Mouse (Mus musculus) liver, embryonic 15.5 days (tissue): ENCODE measurements around the gene Cdr2l. TPM values are rescaled to one million over a fixed set of nuclear protein-coding genes. Genes with fewer than 3 reads are reported as not detected.

Source experiments
- ATAC-seq: fragments of 200-750 bp; cut with Nextera tagmentation; 2 replicates; pipeline ENCODE4 v1.8.0; 2017; ENCODE audit warnings: moderate number of reproducible peaks, mild to moderate bottlenecking, moderate library complexity; ENCODE audit not compliant: insufficient read depth
- H3K27ac ChIP-seq: fragments of 300-500 bp; sonication (generic); replicated peaks from 2 replicates; pipeline ENCODE4 v1.5.1; 2015; ENCODE audit warnings: mild to moderate bottlenecking, inconsistent platforms
- H3K27me3 ChIP-seq: fragments of 300-500 bp; sonication (generic); 2 replicates; pipeline ENCODE4 v1.6.1; 2015; ENCODE audit warnings: mild to moderate bottlenecking, inconsistent platforms
- H3K36me3 ChIP-seq: fragments of 300-500 bp; sonication (generic); replicated peaks from 2 replicates; pipeline ENCODE4 v1.6.1; 2015; ENCODE audit warnings: moderate library complexity, mild to moderate bottlenecking, inconsistent platforms
- H3K4me1 ChIP-seq: fragments of 300-500 bp; sonication (generic); replicated peaks from 2 replicates; pipeline ENCODE4 v1.6.1; 2015; ENCODE audit warnings: inconsistent platforms
- H3K4me2 ChIP-seq: fragments of 300-500 bp; sonication (generic); 2 replicates; pipeline ENCODE4 v1.6.1; 2015; ENCODE audit warnings: moderate library complexity, mild to moderate bottlenecking, inconsistent platforms
- H3K4me3 ChIP-seq: fragments of 300-500 bp; sonication (generic); replicated peaks from 2 replicates; pipeline ENCODE4 v1.5.1; 2015; ENCODE audit warnings: mild to moderate bottlenecking, inconsistent platforms
- H3K9ac ChIP-seq: fragments of 300-500 bp; sonication (generic); 2 replicates; pipeline ENCODE4 v1.6.1; 2015; ENCODE audit warnings: moderate library complexity, mild to moderate bottlenecking, inconsistent platforms
- H3K9me3 ChIP-seq: fragments of 300-500 bp; sonication (generic); replicated peaks from 2 replicates; pipeline ENCODE4 v1.6.1; 2016; ENCODE audit warnings: inconsistent platforms
- WGBS: fragments of 180-500 bp; shearing (Covaris S2); methylation state at CpG from one replicate; pipeline ENCODE4 v1.1.7; 2015; ENCODE audit warnings: mixed read lengths; ENCODE audit not compliant: insufficient replicate concordance; 5-methylcytosine and 5-hydroxymethylcytosine counted together
- polyA plus RNA-seq: library from polyadenylated mRNA; unstranded; fragments of >200 nt; fragmentation: Nextera tagmentation; extraction: Ambion mirVana; gene quantifications from 2 replicates; pipeline ENCODE4 v1.2.1, GENCODE M21; 2015

Cdr2l gene
- polyA plus RNA-seq, 1 experiment from 2014 or later, result 1.2 TPM

DNA sequence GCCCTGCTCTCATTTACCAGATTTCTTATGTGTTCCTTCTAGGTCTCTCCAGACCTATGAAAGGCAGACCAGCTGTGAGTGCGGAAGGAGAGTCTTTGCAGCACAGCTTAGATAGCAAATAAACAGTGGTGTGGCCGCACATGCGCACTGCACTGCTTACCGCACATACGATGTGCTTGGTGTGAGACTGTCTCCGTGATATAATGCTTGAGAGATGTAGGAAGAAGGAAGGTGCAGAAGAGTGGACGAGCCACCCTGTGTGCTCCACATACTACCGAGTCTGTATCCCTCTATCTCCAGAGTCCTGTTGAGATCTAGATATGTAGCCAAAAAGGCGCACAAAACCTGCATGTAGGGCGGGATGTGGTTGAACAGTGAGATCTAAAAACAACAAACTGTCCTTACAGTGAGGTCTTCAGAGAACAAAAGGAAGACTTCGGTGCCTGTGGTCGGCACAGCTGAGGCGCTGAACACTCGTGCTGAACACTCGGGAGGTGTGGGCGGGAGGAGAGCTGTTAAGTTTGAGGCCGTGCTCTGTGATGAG is 25.2 kb downstream of the Cdr2l start:
- H3K4me2 ChIP-seq, result no peak overlapping the region
- H3K27me3 ChIP-seq, result no peaks in the 10 kb centered on the region
- H3K4me1 ChIP-seq, result peaks cover 37% of the 10 kb centered on the region
- no peak for ATAC-seq
- no peaks in the 10 kb centered on the region for H3K9me3 ChIP-seq
- WGBS, result 82% methylated on average over 17 of the region's 17 CpGs
- H3K4me3 ChIP-seq, result no peak overlapping the region
- no peak overlapping the region for H3K27ac ChIP-seq
- H3K9ac ChIP-seq, result no peak overlapping the region
- H3K36me3 ChIP-seq, result peaks cover 44% of the 10 kb centered on the region

GRCm38 (mm10) chr11:115408266-115408920 is 26.7 kb downstream of the Cdr2l start:
- Histone ChIP-seq H3K27ac (peak overlapping the region; percentile 33; the same call in 1 of the 2 replicates), H3K9ac (no peak overlapping the region), H3K9me3 (no peaks in the 10 kb centered on the region), H3K27me3 (no peaks in the 10 kb centered on the region), H3K36me3 (peaks cover 44% of the 10 kb centered on the region), H3K4me3 (no peak overlapping the region), H3K4me2 (no peak overlapping the region), H3K4me1 (peaks cover 47% of the 10 kb centered on the region)
- ATAC-seq, result no peak
- WGBS, result 53% methylated on average over 6 of the region's 6 CpGs

DNA sequence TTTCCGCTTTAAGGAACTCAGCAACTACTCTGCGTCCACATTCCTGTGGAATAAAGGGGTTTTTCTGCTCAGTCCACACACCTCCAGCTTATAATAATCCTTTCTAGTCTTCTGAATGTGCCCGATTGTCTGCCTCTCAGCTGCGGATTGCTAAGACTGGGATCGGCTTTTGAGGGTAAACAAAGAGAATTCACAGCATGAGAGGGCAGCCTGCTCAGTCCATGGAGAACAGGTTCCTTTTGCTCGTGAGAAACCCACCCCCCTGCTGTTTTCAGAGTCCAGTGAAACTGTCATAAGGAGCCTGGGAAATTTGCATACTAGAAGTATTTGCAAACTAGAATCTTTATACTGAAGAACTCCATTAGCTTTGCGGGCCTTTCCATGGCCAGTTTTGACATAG is 27.8 kb downstream of the Cdr2l start:
- no peak overlapping the region for H3K4me3 ChIP-seq
- no peaks in the 10 kb centered on the region for H3K9me3 ChIP-seq
- ATAC-seq, result no peak
- 83% methylated on average over 7 of the region's 7 CpGs for WGBS
- no peak overlapping the region for H3K27ac ChIP-seq
- H3K4me1 ChIP-seq, result peaks cover 46% of the 10 kb centered on the region
- H3K36me3 ChIP-seq, result peaks cover 44% of the 10 kb centered on the region
- H3K4me2 ChIP-seq, result no peak overlapping the region
- H3K27me3 ChIP-seq, result no peaks in the 10 kb centered on the region
- no peak overlapping the region for H3K9ac ChIP-seq

DNA sequence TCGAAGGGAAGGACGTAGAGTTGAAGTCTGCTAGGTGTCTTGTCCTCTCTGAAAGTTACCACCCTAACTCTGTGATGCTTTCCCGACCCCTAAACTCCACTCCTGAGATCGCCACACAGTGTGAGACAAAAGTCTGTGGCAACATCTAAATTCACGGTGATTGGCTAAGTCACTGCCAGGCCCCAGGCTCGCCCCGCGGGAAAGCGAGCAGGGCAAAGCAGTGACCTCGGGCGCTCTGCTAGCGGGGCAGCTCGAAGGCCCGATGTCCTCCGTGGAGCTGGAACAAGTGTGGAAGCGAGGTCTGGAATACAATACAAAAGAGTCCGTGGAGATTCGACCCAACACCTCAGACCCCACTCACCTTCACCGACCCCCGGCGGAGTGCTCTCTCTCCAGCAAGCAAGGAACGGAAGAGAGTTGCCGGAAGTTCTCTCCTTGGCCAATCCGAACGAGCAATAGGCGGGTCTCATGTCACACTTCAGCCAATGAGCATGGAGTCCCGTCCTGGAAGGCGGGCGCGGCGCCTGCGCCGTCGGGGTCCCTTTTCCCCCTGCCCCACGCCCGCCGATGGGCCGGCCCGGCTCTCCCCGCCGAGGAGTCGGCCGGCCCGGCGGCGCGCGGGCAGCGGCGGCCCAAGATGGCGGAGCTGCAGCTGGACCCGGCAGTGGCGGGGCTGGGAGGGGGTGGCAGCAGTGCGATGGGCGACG is 38.0 kb downstream of the Cdr2l start, which contains the start of the genes Atp5h and Kctd2:
Gene Atp5h (minus strand): TSS at position 432 of the 707 bp plus-strand sequence.
Gene Kctd2 (plus strand): TSS at position 598 of the 707 bp plus-strand sequence.
- peaks cover 42% of the 10 kb centered on the region for H3K36me3 ChIP-seq
- WGBS, result under 1% methylated on average over 56 of the region's 56 CpGs
- no peaks in the 10 kb centered on the region for H3K9me3 ChIP-seq
- H3K4me2 ChIP-seq, result peak within 1 kb of the TSS; percentile 99
- ATAC-seq, result peak; percentile 97
- peak within 1 kb of the TSS; percentile 96 for H3K4me3 ChIP-seq
- H3K27ac ChIP-seq, result peak within 1 kb of the TSS; percentile 83
- peaks cover 45% of the 10 kb centered on the region for H3K4me1 ChIP-seq
- no peaks in the 10 kb centered on the region for H3K27me3 ChIP-seq
- peak within 1 kb of the TSS; percentile 96 for H3K9ac ChIP-seq

DNA sequence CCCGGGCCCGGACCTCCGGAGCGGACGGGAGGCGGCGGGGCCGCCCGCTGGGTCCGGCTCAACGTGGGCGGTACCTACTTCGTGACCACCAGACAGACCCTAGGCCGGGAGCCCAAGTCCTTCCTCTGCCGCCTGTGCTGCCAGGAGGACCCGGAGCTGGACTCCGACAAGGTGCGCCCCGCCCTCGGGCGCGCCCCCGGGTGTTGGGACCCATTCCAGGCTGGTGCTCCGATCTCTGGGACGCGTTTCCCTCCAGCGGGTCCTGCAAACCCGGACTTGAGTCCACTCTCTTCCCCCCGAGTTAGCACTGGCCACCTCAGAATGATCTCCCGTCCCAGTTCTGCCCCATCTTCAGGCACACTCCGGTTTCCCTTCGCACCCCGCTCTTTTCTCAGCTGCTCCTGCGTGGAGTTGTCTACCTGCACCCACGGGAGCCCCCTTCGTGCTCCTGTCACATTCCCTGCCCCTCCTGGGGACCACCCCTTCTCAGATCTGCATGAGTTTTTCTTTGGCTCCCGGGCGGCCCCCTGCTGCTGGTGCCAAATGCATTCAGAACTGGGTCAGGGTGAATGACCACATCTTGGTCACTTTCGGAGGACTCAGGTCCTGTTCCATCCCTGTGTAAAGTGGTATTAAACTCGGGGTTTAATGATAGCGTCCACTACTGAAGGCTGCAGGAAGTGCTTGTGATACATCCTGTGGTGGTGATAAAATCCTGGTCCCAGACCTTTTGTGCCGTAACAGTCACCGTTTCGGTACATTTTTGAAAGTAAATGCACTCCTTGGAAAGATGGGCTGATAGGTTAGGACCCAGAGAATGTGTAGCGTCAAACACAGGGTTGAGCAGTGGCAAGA is 38.8 kb downstream of the Cdr2l start:
- peaks cover 36% of the 10 kb centered on the region for H3K36me3 ChIP-seq
- H3K27me3 ChIP-seq, result no peaks in the 10 kb centered on the region
- peak overlapping the region; percentile 96 for H3K9ac ChIP-seq
- H3K4me2 ChIP-seq, result peak overlapping the region; percentile 99
- peak overlapping the region; percentile 96 for H3K4me3 ChIP-seq
- ATAC-seq, result peak; percentile 72
- peak overlapping the region; percentile 83 for H3K27ac ChIP-seq
- H3K4me1 ChIP-seq, result peaks cover 45% of the 10 kb centered on the region
- WGBS, result 1% methylated on average over 45 of the region's 45 CpGs
- no peaks in the 10 kb centered on the region for H3K9me3 ChIP-seq

DNA sequence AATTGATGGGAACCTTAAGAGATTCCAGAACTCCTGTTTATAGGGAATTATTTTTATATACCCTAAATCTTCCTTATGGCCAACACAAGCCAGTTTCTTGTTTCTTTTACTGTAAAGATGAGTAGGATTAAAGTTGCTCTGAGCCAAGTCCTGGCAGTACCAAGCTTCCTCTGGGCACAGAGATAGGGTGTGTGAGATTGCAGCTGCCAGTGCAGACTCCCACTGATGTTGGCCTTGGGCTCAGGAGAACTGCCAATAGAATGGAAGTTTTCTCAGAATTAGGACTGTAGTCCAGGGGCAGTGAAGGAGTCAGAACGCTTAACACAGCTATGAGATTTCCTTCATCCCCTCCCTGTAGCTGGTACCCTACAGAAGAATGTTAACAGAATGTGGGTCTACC is 39.6 kb downstream of the Cdr2l start:
- Histone ChIP-seq H3K9ac (no peak overlapping the region), H3K9me3 (no peaks in the 10 kb centered on the region), H3K36me3 (peaks cover 35% of the 10 kb centered on the region), H3K4me2 (peak overlapping the region; percentile 99), H3K4me1 (peaks cover 45% of the 10 kb centered on the region), H3K27me3 (no peaks in the 10 kb centered on the region), H3K4me3 (peak overlapping the region; percentile 96), H3K27ac (no peak overlapping the region)
- no peak for ATAC-seq
- 63% methylated on average over 1 of the region's 1 CpGs for WGBS

GRCm38 (mm10) chr11:115421972-115422371 is 40.3 kb downstream of the Cdr2l start:
- WGBS, result 86% methylated on average over 16 of the region's 16 CpGs
- no peaks in the 10 kb centered on the region for H3K27me3 ChIP-seq
- H3K9me3 ChIP-seq, result no peaks in the 10 kb centered on the region
- H3K36me3 ChIP-seq, result peaks cover 35% of the 10 kb centered on the region
- H3K4me3 ChIP-seq, result no peak overlapping the region
- ATAC-seq, result no peak
- H3K27ac ChIP-seq, result no peak overlapping the region
- H3K9ac ChIP-seq, result no peak overlapping the region
- peaks cover 45% of the 10 kb centered on the region for H3K4me1 ChIP-seq
- no peak overlapping the region for H3K4me2 ChIP-seq

- WGBS, result 54% methylated on average over 3 of the region's 3 CpGs
- Histone ChIP-seq H3K4me3 (no peak overlapping the region), H3K36me3 (peaks cover 26% of the 10 kb centered on the region), H3K9me3 (no peaks in the 10 kb centered on the region), H3K27ac (no peak overlapping the region), H3K4me1 (peaks cover 41% of the 10 kb centered on the region), H3K27me3 (no peaks in the 10 kb centered on the region), H3K4me2 (no peak overlapping the region), H3K9ac (no peak overlapping the region)
- no peak for ATAC-seq
Observed at GRCm38 (mm10) chr11:115423091-115423490, 41.4 kb downstream of the Cdr2l start.

DNA sequence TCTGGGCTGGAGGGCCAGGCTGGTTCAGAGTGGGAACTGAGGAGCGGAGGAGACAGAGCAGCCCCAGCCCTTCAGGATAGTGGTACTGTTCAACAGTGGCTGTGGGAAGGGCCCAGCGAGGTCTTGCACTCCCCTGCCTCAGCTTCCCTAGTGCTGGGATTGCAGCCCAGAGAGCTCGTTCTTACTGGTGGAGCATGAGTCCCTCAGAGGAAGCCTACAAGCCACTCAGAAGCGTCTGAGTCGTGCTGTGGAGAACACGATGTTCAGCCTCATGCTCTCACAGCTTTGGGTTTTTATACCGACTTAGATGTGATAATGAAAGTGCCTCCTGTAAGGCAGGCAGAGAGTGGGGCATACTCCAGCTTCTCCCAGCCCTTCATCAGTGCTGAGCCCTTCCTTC is 43.0 kb downstream of the Cdr2l start:
- ATAC-seq, result no peak
- 72% methylated on average over 7 of the region's 7 CpGs for WGBS

GRCm38 (mm10) chr11:115425671-115426070 is 44.0 kb downstream of the Cdr2l start:
- Histone ChIP-seq H3K4me1 (peaks cover 26% of the 10 kb centered on the region), H3K9ac (no peak overlapping the region), H3K9me3 (no peaks in the 10 kb centered on the region), H3K4me2 (no peak overlapping the region), H3K27me3 (no peaks in the 10 kb centered on the region), H3K36me3 (peaks cover 45% of the 10 kb centered on the region), H3K27ac (no peak overlapping the region), H3K4me3 (no peak overlapping the region)
- no peak for ATAC-seq
- WGBS, result 77% methylated on average over 6 of the region's 6 CpGs

More for the DNA sequence above, 43.0 kb downstream of the Cdr2l start:
- no peak overlapping the region for H3K4me3 ChIP-seq
- no peaks in the 10 kb centered on the region for H3K9me3 ChIP-seq
- no peak overlapping the region for H3K9ac ChIP-seq
- no peak overlapping the region for H3K27ac ChIP-seq
- H3K4me2 ChIP-seq, result no peak overlapping the region
- H3K4me1 ChIP-seq, result peaks cover 29% of the 10 kb centered on the region
- H3K36me3 ChIP-seq, result peaks cover 35% of the 10 kb centered on the region
- no peaks in the 10 kb centered on the region for H3K27me3 ChIP-seq
